Mouse (Mus musculus) liver, embryonic 15.5 days (tissue): ENCODE data around the gene Jpt1. TPM values are rescaled to one million over a fixed set of nuclear protein-coding genes. Genes with fewer than 3 reads are reported as not detected.

ENCODE experiments used
- ATAC-seq: fragments of 200-750 bp; cut with Nextera tagmentation; 2 replicates; pipeline ENCODE4 v1.8.0; 2017; ENCODE audit warnings: moderate number of reproducible peaks, mild to moderate bottlenecking, moderate library complexity; ENCODE audit not compliant: insufficient read depth
- H3K27ac ChIP-seq: fragments of 300-500 bp; sonication (generic); replicated peaks from 2 replicates; pipeline ENCODE4 v1.5.1; 2015; ENCODE audit warnings: mild to moderate bottlenecking, inconsistent platforms
- H3K27me3 ChIP-seq: fragments of 300-500 bp; sonication (generic); 2 replicates; pipeline ENCODE4 v1.6.1; 2015; ENCODE audit warnings: mild to moderate bottlenecking, inconsistent platforms
- H3K36me3 ChIP-seq: fragments of 300-500 bp; sonication (generic); replicated peaks from 2 replicates; pipeline ENCODE4 v1.6.1; 2015; ENCODE audit warnings: moderate library complexity, mild to moderate bottlenecking, inconsistent platforms
- H3K4me1 ChIP-seq: fragments of 300-500 bp; sonication (generic); replicated peaks from 2 replicates; pipeline ENCODE4 v1.6.1; 2015; ENCODE audit warnings: inconsistent platforms
- H3K4me2 ChIP-seq: fragments of 300-500 bp; sonication (generic); 2 replicates; pipeline ENCODE4 v1.6.1; 2015; ENCODE audit warnings: moderate library complexity, mild to moderate bottlenecking, inconsistent platforms
- H3K4me3 ChIP-seq: fragments of 300-500 bp; sonication (generic); replicated peaks from 2 replicates; pipeline ENCODE4 v1.5.1; 2015; ENCODE audit warnings: mild to moderate bottlenecking, inconsistent platforms
- H3K9ac ChIP-seq: fragments of 300-500 bp; sonication (generic); 2 replicates; pipeline ENCODE4 v1.6.1; 2015; ENCODE audit warnings: moderate library complexity, mild to moderate bottlenecking, inconsistent platforms
- H3K9me3 ChIP-seq: fragments of 300-500 bp; sonication (generic); replicated peaks from 2 replicates; pipeline ENCODE4 v1.6.1; 2016; ENCODE audit warnings: inconsistent platforms
- WGBS: fragments of 180-500 bp; shearing (Covaris S2); methylation state at CpG from one replicate; pipeline ENCODE4 v1.1.7; 2015; ENCODE audit warnings: mixed read lengths; ENCODE audit not compliant: insufficient replicate concordance; 5-methylcytosine and 5-hydroxymethylcytosine counted together
- polyA plus RNA-seq: library from polyadenylated mRNA; unstranded; fragments of >200 nt; fragmentation: Nextera tagmentation; extraction: Ambion mirVana; gene quantifications from 2 replicates; pipeline ENCODE4 v1.2.1, GENCODE M21; 2015

Jpt1 gene
- polyA plus RNA-seq, 1 experiment from 2014 or later = 233 TPM

DNA sequence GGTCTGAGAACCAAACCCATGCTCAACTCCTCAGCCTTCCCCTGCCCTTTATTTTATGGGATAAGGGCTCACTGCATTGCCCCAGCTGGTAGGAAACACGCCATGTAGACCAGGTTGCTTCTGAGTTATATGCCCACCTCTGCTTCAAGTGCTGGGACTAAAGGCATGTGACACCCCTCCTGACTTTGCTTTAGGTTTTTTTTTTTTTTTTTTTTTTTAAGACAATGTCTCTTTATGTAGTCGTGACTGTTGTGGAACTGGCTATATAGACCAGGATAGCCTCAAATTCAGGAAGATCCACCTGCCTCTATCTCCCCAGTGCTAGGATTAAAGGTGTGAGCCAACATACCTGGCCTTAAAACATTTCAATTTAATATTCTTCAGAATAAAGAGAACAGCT is 8.5 kb upstream of the Jpt1 start:
- 73% methylated on average over 2 of the region's 2 CpGs for WGBS
- peaks cover 52% of the 10 kb centered on the region for H3K36me3 ChIP-seq

DNA sequence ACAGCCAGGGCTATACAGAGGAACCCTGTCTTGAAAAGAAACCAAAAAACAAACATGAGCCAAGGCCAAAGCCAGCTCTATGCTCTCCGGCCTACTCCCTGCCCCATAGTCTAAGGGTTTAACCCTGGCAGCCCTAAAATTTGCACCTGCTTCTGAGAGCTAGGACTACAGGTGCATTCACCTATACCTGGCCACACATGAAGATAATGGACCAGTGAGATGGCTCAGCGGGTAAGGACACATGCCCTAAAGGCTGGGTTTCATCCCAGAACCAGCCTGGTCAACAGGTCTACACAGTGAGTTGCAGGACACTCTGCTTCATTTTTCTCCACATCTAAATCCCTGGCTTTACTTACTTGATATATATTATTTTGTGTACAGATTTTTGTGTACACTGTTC is 8.1 kb upstream of the Jpt1 start:
- 86% methylated on average over 2 of the region's 2 CpGs for WGBS
- Histone ChIP-seq H3K27ac (no peak overlapping the region), H3K9ac (no peak overlapping the region), H3K9me3 (no peaks in the 10 kb centered on the region), H3K4me2 (no peak overlapping the region), H3K4me1 (0 out of 2 replicates have a peak, but pooled peaks cover 8% of the 10 kb centered on the region), H3K36me3 (peaks cover 47% of the 10 kb centered on the region), H3K4me3 (no peak overlapping the region), H3K27me3 (no peaks in the 10 kb centered on the region)
- no peak for ATAC-seq

More for the DNA sequence above, 8.5 kb upstream of the Jpt1 start:
- no peak for ATAC-seq
- Histone ChIP-seq H3K4me1 (0 out of 2 replicates have a peak, but pooled peaks cover 8% of the 10 kb centered on the region), H3K4me2 (no peak overlapping the region), H3K9me3 (no peaks in the 10 kb centered on the region), H3K9ac (no peak overlapping the region), H3K27me3 (no peaks in the 10 kb centered on the region), H3K4me3 (no peak overlapping the region), H3K27ac (no peak overlapping the region)

DNA sequence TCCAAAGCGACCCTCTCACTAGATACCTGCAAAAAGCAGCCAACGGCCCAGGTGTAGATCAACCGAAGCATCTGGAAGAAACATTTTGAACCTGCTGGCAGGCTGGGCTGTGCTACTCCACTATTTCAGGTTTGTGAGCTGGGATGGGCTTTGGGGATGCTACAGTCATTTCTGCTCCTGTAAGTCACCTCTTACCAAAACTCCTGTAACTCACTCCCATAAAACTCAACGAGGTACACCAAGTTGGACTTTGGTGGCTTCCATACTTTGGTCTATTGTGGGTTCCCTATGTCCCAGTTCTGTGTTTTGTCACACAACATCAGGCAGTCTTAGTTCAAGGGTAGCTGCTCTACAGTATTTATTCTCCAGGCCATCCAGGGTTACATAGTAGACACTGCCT is 6.9 kb upstream of the Jpt1 start:
- 66% methylated on average over 4 of the region's 4 CpGs for WGBS
- Histone ChIP-seq H3K9me3 (no peaks in the 10 kb centered on the region), H3K9ac (no peak overlapping the region), H3K27me3 (no peaks in the 10 kb centered on the region), H3K4me1 (0 out of 2 replicates have a peak, but pooled peaks cover 8% of the 10 kb centered on the region), H3K27ac (no peak overlapping the region), H3K4me3 (no peak overlapping the region), H3K4me2 (no peak overlapping the region), H3K36me3 (peaks cover 36% of the 10 kb centered on the region)
- no peak for ATAC-seq

GRCm38 (mm10) chr11:115520218-115520617 is 6.0 kb upstream of the Jpt1 start:
- peaks cover 6% of the 10 kb centered on the region; the same call in 1 of the 2 replicates for H3K4me1 ChIP-seq
- H3K27ac ChIP-seq = no peak overlapping the region
- H3K9me3 ChIP-seq = no peaks in the 10 kb centered on the region
- no peak overlapping the region for H3K4me2 ChIP-seq
- H3K4me3 ChIP-seq = no peak overlapping the region
- 89% methylated on average over 2 of the region's 2 CpGs for WGBS
- ATAC-seq = no peak
- no peak overlapping the region for H3K9ac ChIP-seq
- no peaks in the 10 kb centered on the region for H3K27me3 ChIP-seq
- H3K36me3 ChIP-seq = peaks cover 28% of the 10 kb centered on the region

GRCm38 (mm10) chr11:115519581-115519980 is 5.4 kb upstream of the Jpt1 start:
- Histone ChIP-seq H3K36me3 (peaks cover 21% of the 10 kb centered on the region), H3K4me2 (no peak overlapping the region), H3K27me3 (no peaks in the 10 kb centered on the region), H3K4me1 (peaks cover 10% of the 10 kb centered on the region; the same call in 1 of the 2 replicates), H3K9ac (no peak overlapping the region), H3K27ac (no peak overlapping the region), H3K4me3 (no peak overlapping the region), H3K9me3 (no peaks in the 10 kb centered on the region)
- 59% methylated on average over 3 of the region's 3 CpGs for WGBS
- ATAC-seq = no peak

DNA sequence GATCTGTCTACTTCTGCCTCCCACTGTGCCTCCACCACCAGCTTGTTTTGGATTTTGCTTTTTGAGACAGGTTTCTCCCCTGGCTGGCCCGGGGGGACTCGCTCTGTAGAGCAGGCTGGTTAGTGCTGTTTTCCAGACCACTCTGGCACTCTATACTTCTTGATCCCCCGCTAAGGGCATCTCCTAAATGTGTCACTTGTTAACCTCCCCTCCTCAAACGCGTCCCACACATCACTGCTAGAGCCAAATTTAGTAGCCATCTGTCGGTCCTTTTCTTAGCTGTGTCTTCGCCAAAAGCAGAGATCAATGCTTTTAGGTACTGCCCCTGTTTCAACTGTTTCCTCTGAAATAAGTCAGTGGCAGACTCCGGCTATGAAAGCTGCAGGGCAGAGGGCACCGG is 4.5 kb upstream of the Jpt1 start:
- no peak for ATAC-seq
- Histone ChIP-seq H3K9ac (no peak overlapping the region), H3K4me2 (no peak overlapping the region), H3K4me3 (no peak overlapping the region), H3K36me3 (peaks cover 13% of the 10 kb centered on the region), H3K9me3 (no peaks in the 10 kb centered on the region), H3K4me1 (peaks cover 12% of the 10 kb centered on the region; the same call in 1 of the 2 replicates), H3K27me3 (no peaks in the 10 kb centered on the region), H3K27ac (no peak overlapping the region)
- WGBS = 62% methylated on average over 9 of the region's 9 CpGs

- no peak for ATAC-seq
- Histone ChIP-seq H3K4me3 (no peak overlapping the region), H3K9ac (no peak overlapping the region), H3K27ac (no peak overlapping the region), H3K4me2 (no peak overlapping the region), H3K4me1 (peaks cover 24% of the 10 kb centered on the region), H3K36me3 (peaks cover 2% of the 10 kb centered on the region; the same call in 1 of the 2 replicates), H3K9me3 (no peaks in the 10 kb centered on the region), H3K27me3 (no peaks in the 10 kb centered on the region)
- 69% methylated on average over 5 of the region's 5 CpGs for WGBS
Observed at GRCm38 (mm10) chr11:115516942-115517341, 2.8 kb upstream of the Jpt1 start.

- Histone ChIP-seq H3K9me3 (no peaks in the 10 kb centered on the region), H3K27ac (no peak overlapping the region), H3K4me1 (peaks cover 43% of the 10 kb centered on the region), H3K36me3 (no peaks in the 10 kb centered on the region), H3K27me3 (no peaks in the 10 kb centered on the region), H3K9ac (no peak overlapping the region), H3K4me2 (0 out of 2 replicates have a peak overlapping the region, but pooled peaks have one; percentile 8), H3K4me3 (no peak overlapping the region)
- no peak for ATAC-seq
- WGBS = 64% methylated on average over 6 of the region's 6 CpGs
Observed at GRCm38 (mm10) chr11:115515021-115515420, 834 bp upstream of the Jpt1 start.

- no peaks in the 10 kb centered on the region for H3K27me3 ChIP-seq
- H3K27ac ChIP-seq = peak overlapping the region; percentile 89
- H3K4me2 ChIP-seq = peak overlapping the region; percentile 78
- WGBS = 0% methylated on average over 57 of the region's 57 CpGs
- ATAC-seq = peak; percentile 65
- H3K4me1 ChIP-seq = peaks cover 52% of the 10 kb centered on the region
- H3K36me3 ChIP-seq = no peaks in the 10 kb centered on the region
- no peaks in the 10 kb centered on the region for H3K9me3 ChIP-seq
- H3K4me3 ChIP-seq = peak overlapping the region; percentile 91
- peak overlapping the region; percentile 95 for H3K9ac ChIP-seq
Observed at GRCm38 (mm10) chr11:115513271-115514237, 633 bp downstream of the Jpt1 start.

DNA sequence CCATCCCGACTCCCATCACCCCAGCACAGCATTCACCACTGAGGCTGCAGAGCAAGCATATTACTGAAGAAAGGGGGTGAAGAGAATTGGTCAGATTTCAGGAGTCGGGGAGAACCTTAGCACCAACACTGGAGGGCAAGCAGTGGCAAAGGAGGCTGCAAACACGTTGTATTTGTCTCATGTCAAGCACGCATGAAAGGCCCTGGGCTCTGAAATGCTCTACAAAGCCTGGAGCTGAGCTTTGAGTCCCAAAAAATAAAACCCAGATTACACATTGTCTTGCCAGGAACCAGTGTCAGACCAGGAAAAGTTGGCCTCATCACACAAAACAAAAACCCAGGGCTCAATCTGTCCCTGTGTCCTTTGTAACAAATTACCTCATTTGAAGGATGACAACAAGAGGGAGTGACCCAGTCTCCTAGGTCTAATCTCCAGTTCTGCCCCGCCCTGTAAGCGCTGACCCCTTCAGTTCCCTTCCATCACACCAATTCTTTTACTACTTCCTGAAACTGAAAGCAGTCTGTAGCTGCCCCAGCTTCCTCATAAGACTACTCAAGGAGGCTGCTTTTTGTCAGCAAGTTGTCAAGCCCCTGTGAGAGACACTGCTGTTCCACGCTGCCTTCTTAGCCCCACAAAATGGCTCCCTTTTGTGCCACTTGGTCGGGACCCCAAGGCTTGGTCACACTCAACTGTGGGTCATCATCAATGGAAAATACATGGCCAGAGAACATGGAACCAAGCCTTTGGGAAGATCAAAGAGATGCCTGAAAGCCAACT is 1.6 kb downstream of the Jpt1 start:
- no peaks in the 10 kb centered on the region for H3K9me3 ChIP-seq
- no peaks in the 10 kb centered on the region for H3K36me3 ChIP-seq
- peaks cover 62% of the 10 kb centered on the region for H3K4me1 ChIP-seq
- peak overlapping the region; percentile 78 for H3K4me2 ChIP-seq
- H3K27ac ChIP-seq = peak overlapping the region; percentile 89
- peak overlapping the region; percentile 95 for H3K9ac ChIP-seq
- H3K4me3 ChIP-seq = peak overlapping the region; percentile 91
- WGBS = 19% methylated on average over 8 of the region's 8 CpGs
- H3K27me3 ChIP-seq = no peaks in the 10 kb centered on the region
- ATAC-seq = no peak

- Histone ChIP-seq H3K27me3 (no peaks in the 10 kb centered on the region), H3K36me3 (no peaks in the 10 kb centered on the region), H3K4me3 (peak overlapping the region; percentile 91), H3K27ac (peak overlapping the region; percentile 89), H3K9ac (peak overlapping the region; percentile 95), H3K4me1 (peaks cover 68% of the 10 kb centered on the region), H3K9me3 (no peaks in the 10 kb centered on the region), H3K4me2 (peak overlapping the region; percentile 78)
- 37% methylated on average over 3 of the region's 3 CpGs for WGBS
- ATAC-seq = no peak
Observed at GRCm38 (mm10) chr11:115512004-115512403, 2.2 kb downstream of the Jpt1 start.
